Mouse (Mus musculus): ENCODE data around the gene Gm20388.

DNA sequence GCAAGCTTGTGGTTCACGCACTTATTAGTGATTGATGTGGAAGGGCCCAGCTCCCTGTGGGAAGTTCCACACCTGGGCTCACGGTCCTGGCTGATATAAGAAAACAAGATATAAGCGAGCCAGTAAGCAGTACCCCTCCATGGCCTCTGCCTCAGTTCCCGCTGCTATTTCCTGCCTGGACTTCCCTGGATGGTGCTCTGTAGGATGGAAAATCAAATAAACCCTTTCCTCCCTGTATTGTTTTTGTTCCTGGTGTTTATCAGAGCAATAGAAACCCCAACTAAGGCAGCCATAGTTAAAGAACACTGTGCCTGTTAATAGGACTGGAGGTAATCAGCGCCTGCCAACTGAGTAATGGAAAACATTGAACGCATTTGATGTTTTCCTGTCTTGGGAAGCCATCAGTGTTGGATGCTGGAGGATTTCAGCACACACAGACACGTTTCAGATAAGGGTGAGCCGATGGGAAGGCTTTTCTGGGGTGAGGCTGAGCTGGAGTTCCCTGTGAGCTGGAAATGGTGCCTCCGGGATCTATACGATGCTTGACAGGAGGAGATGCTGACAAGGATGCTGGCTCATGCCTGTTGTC is 3748.9 kb downstream of the Gm20388 start:
- TF ChIP-seq CTCF (IDR thresholded peaks at IDR 0.05; ENCODE audit: borderline replicate concordance, insufficient read depth, low read depth, low read length): no peak
- no peak for TF ChIP-seq POLR2A (IDR thresholded peaks at IDR 0.05; ENCODE audit: borderline replicate concordance, insufficient read depth, low read length)
